Comparison of ENCODE assay signal across 8 mouse cellular contexts in genomic region chr11:4217914-4218629, GRCm38 (mm10). TPM values are rescaled to one million over a fixed set of nuclear protein-coding genes. Genes with fewer than 3 reads are reported as not detected.
DNase-seq lines count a peak whose midpoint lies in the region; ATAC-seq lines count a peak whose summit lies in the region.

Castor1 (plus strand) TSS chr11:4218225.

- peaks cover 11% of the 10 kb centered on the region for H3K27me3 ChIP-seq in forebrain, embryonic 11.5 days (ENCODE audit: control insufficient read depth, insufficient read depth, low read length)
- peaks cover 5% of the 10 kb centered on the region for H3K27me3 ChIP-seq in heart, embryonic 15.5 days
- H3K27me3 ChIP-seq in neural tube, embryonic 15.5 days (replicated peaks): peaks cover 27% of the 10 kb centered on the region

- no peaks in the 10 kb centered on the region for H3K9me3 ChIP-seq in forebrain, embryonic 11.5 days (ENCODE audit: control insufficient read depth, low read length)
- no peaks in the 10 kb centered on the region for H3K9me3 ChIP-seq in heart, embryonic 15.5 days (replicated peaks)
- H3K9me3 ChIP-seq in neural tube, embryonic 15.5 days (replicated peaks): no peaks in the 10 kb centered on the region

- peak; percentile 90 for ATAC-seq in forebrain, embryonic 11.5 days (replicated peaks; ENCODE audit: low FRiP score)
- peak; percentile 80 for ATAC-seq in heart, embryonic 15.5 days (replicated peaks; ENCODE audit: insufficient number of reproducible peaks, insufficient read depth, low FRiP score, low read depth)
- ATAC-seq in neural tube, embryonic 15.5 days (ENCODE audit: low FRiP score): peak; percentile 68

- no peaks in the 10 kb centered on the region; the same call in 1 of the 2 replicates for H3K36me3 ChIP-seq in forebrain, embryonic 11.5 days (ENCODE audit: control insufficient read depth, insufficient read depth, low read length)
- H3K36me3 ChIP-seq in heart, embryonic 15.5 days: peaks cover 17% of the 10 kb centered on the region
- peaks cover 24% of the 10 kb centered on the region for H3K36me3 ChIP-seq in neural tube, embryonic 15.5 days

- H3K4me1 ChIP-seq in brown adipose tissue, adult 24 weeks (ENCODE audit: control insufficient read depth, insufficient read depth, insufficient read length, low read length): peaks cover 14% of the 10 kb centered on the region
- peaks cover 6% of the 10 kb centered on the region; the same call in 1 of the 2 replicates for H3K4me1 ChIP-seq in forebrain, embryonic 11.5 days (replicated peaks; ENCODE audit: control insufficient read depth, insufficient read depth, low read length)
- H3K4me1 ChIP-seq in heart, embryonic 15.5 days (replicated peaks): peaks cover 36% of the 10 kb centered on the region
- peaks cover 17% of the 10 kb centered on the region for H3K4me1 ChIP-seq in neural tube, embryonic 15.5 days

- DNase-seq in CD8-positive naive resting alpha-beta T cell, adult 2 months (ENCODE audit: low read depth in 2 of 2, low spot score in 2 of 2): peak; percentile 74 to 84
- peak; percentile 90 for DNase-seq in forebrain, embryonic 11.5 days (ENCODE audit: low spot score)
- DNase-seq in kidney, postnatal 25 days: peak; percentile 97 to 98
- peak; percentile 97 to 98 for DNase-seq in lung, adult 18-20 months
- DNase-seq in testis, postnatal 14 days (ENCODE audit: low spot score): peak; percentile 88

- H3K4me3 ChIP-seq in brown adipose tissue, adult 24 weeks (ENCODE audit: insufficient read depth, low read depth, low read length): peak within 1 kb of the TSS; percentile 65
- peak within 1 kb of the TSS; percentile 39 for H3K4me3 ChIP-seq in forebrain, embryonic 11.5 days (ENCODE audit: low read depth, low read length)
- H3K4me3 ChIP-seq in heart, embryonic 15.5 days: peak within 1 kb of the TSS; percentile 59
- H3K4me3 ChIP-seq in neural tube, embryonic 15.5 days (replicated peaks): peak within 1 kb of the TSS; percentile 45

- H3K9ac ChIP-seq in forebrain, embryonic 11.5 days (ENCODE audit: low read length): peak within 1 kb of the TSS; percentile 45
- peak within 1 kb of the TSS; percentile 64 for H3K9ac ChIP-seq in heart, embryonic 15.5 days
- H3K9ac ChIP-seq in neural tube, embryonic 15.5 days (replicated peaks): peak within 1 kb of the TSS; percentile 45

- peak within 1 kb of the TSS; percentile 99 for H3K27ac ChIP-seq in brown adipose tissue, adult 24 weeks (replicated peaks; ENCODE audit: low read depth, low read length)
- H3K27ac ChIP-seq in forebrain, embryonic 11.5 days (ENCODE audit: low read depth, low read length): no peak within 1 kb of the TSS
- H3K27ac ChIP-seq in heart, embryonic 15.5 days: peak within 1 kb of the TSS; percentile 66
- no peak within 1 kb of the TSS for H3K27ac ChIP-seq in neural tube, embryonic 15.5 days (replicated peaks)

- WGBS in forebrain, embryonic 11.5 days: 2% methylated on average over 56 of the region's 56 CpGs
- 2% methylated on average over 52 of the region's 56 CpGs for WGBS in heart, embryonic 15.5 days
- WGBS in neural tube, embryonic 15.5 days: 1% methylated on average over 55 of the region's 56 CpGs

- peak within 1 kb of the TSS; percentile 94 for H3K4me2 ChIP-seq in forebrain, embryonic 11.5 days (ENCODE audit: low read depth, low read length, severe bottlenecking)
- H3K4me2 ChIP-seq in heart, embryonic 15.5 days: peak within 1 kb of the TSS; percentile 95
- peak within 1 kb of the TSS; percentile 83 for H3K4me2 ChIP-seq in neural tube, embryonic 15.5 days

RNA-seq across cellular contexts. Expression of gene Castor1, which starts in this region (rescaled TPM):
- polyA plus RNA-seq in brown adipose tissue, adult 24 weeks (2012; ENCODE audit: insufficient read depth, insufficient read length, missing spikeins): 2.4 and 3.4 TPM in 2 replicates
- 2.0 and 2.5 TPM in 2 replicates for polyA plus RNA-seq in forebrain, embryonic 11.5 days (2014; fragmentation: Nextera tagmentation; extraction: Ambion mirVana)
- 6.7 and 13.3 TPM in 2 replicates for polyA plus RNA-seq in heart, embryonic 15.5 days (2015; fragmentation: Nextera tagmentation; extraction: Ambion mirVana)
- polyA plus RNA-seq in neural tube, embryonic 15.5 days (2015; fragmentation: Nextera tagmentation; extraction: Ambion mirVana): 5.5 and 17.4 TPM in 2 replicates

Comparison
In these comparisons a context has a peak if more than half of its experiments do, and no peak if none do; other contexts are left out.
1. H3K27ac ChIP-seq: peak in brown adipose tissue, adult 24 weeks (single experiment) and heart, embryonic 15.5 days (single experiment); none in forebrain, embryonic 11.5 days (single experiment) and neural tube, embryonic 15.5 days (single experiment).
2. Peak in every context shown above with its lines, with median percentiles within 50 percentile points of each other: DNase-seq, H3K4me3 ChIP-seq, ATAC-seq, H3K4me2 ChIP-seq and H3K9ac ChIP-seq.